14 mouse cellular contexts compared by ENCODE assay signal in the genomic region with DNA sequence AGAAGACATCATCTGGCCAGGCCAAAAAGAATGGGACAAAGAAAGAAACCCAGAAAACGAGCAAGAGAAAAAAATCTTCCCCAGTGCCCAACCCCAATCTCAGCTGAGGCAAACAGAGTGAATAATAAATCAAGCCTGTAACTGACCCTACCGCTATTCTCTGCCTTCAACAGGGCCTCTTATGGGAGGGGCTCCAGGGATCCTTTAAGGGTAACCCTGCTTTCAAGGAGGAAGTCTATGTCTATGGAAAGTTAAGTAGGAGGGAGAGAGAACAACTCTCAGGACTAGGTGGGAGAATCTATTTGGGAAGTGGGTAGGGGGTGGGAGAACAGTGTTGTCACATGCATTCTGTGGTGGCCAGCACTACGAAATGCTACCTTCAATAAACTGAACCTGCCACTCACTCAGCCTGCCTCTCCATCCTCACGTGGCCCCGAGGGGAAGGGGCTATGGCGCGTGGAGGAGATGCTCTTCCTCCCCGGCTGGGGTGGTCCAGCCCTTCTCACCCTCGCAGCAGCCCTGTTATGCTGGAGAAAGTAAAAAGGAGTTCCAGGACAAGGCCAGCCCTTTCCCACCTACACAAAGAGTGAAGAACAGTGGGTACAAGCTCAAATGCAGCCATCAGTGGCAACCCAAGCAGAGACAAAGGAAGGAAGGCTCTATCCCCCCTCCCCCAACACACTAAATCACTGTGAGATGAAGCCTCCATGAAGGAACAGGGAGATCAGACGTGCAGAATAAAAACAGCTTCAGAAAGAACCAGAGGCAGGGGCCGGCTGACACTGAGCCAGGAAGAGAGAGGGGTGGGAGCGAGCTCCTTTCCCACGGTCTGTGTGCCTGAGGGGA. TPM values are rescaled to one million over a fixed set of nuclear protein-coding genes. Genes with fewer than 3 reads are reported as not detected.
DNase-seq lines count a peak whose midpoint lies in the region; ATAC-seq lines count a peak whose summit lies in the region.
"Had no signal": no experiment of that assay in that cellular context is flagged by ENCODE, and none has a peak within 500 bp of the region (broad histone marks: within the 10 kb centered on the region; RNA-seq: fewer than 3 reads in every experiment).

No protein-coding gene starts in this region.

- ATAC-seq in hindbrain, embryonic 16.5 days: peak; percentile 64; the same call in 1 of the 2 replicates
- no peak for ATAC-seq in erythroid progenitor cell, adult 5-6 weeks (replicated peaks; ENCODE audit: low FRiP score, poor library complexity, severe bottlenecking)

- H3K9ac ChIP-seq in hindbrain, embryonic 16.5 days (ENCODE audit: low read depth, low read length): no peak overlapping the region
- H3K9ac ChIP-seq: limb, embryonic 13.5 days had no signal

- no peak overlapping the region for H3K4me2 ChIP-seq in hindbrain, embryonic 16.5 days (ENCODE audit: low read length)
- H3K4me2 ChIP-seq: limb, embryonic 13.5 days had no signal

- H3K36me3 ChIP-seq in hindbrain, embryonic 16.5 days (ENCODE audit: control insufficient read depth, insufficient read depth, low read length): peaks cover 39% of the 10 kb centered on the region

- DNase-seq in embryo, embryonic 10.5 days (ENCODE audit: low spot score): peak; percentile 52
- DNase-seq in embryo, embryonic 10 days (ENCODE audit: low spot score): no peak
- peak; percentile 39 for DNase-seq in embryo, embryonic 9.5 days (ENCODE audit: extremely low spot score)
- DNase-seq in neural tube, embryonic 10.5 days (ENCODE audit: extremely low spot score, low spot score): peak; percentile 48
- DNase-seq in spleen, adult 18-20 months: no peak
- no peak for DNase-seq in T-cell, adult 2 months (ENCODE audit: low spot score)
- DNase-seq: cerebellum, postnatal 36 days; heart, adult 2 months; heart, postnatal 4 days; lung, adult 2 months had no signal

- H3K4me3 ChIP-seq in hindbrain, embryonic 16.5 days (ENCODE audit: low read length): no peak overlapping the region
- H3K4me3 ChIP-seq: heart, adult 2 months; limb, embryonic 13.5 days had no signal

- H3K27me3 ChIP-seq in hindbrain, embryonic 16.5 days (replicated peaks; ENCODE audit: control insufficient read depth, insufficient read depth, low read length): no peaks in the 10 kb centered on the region
- H3K27me3 ChIP-seq: limb, embryonic 13.5 days had no signal

- WGBS in hindbrain, embryonic 16.5 days: 58% methylated on average over 13 of the region's 13 CpGs

- no peaks in the 10 kb centered on the region for H3K4me1 ChIP-seq in hindbrain, embryonic 16.5 days (ENCODE audit: control insufficient read depth, insufficient read depth, low read depth, low read length)
- H3K4me1 ChIP-seq: limb, embryonic 13.5 days had no signal

- no peaks in the 10 kb centered on the region for H3K9me3 ChIP-seq in hindbrain, embryonic 16.5 days (ENCODE audit: control insufficient read depth, low read length)
- H3K9me3 ChIP-seq: limb, embryonic 13.5 days had no signal

- H3K27ac ChIP-seq in hindbrain, embryonic 16.5 days (ENCODE audit: low read depth, low read length): no peak overlapping the region
- H3K27ac ChIP-seq: heart, adult 2 months; limb, embryonic 13.5 days had no signal

RNA-seq across cellular contexts. Expression of gene Proca1, which starts 12.4 kb away (rescaled TPM):
- polyA plus RNA-seq in hindbrain, embryonic 16.5 days (2015; fragmentation: Nextera tagmentation; extraction: Ambion mirVana): 2.3 and 4.0 TPM in 2 replicates
- not detected in 2 replicates for total RNA-seq in erythroid progenitor cell, adult 5-6 weeks (2015; ENCODE audit: low replicate concordance)
- total RNA-seq in erythroid progenitor cell, adult 5-6 weeks (2017; ENCODE audit: low replicate concordance): not detected in 2 replicates

RNA-seq across cellular contexts. Expression of gene Rab34, which starts 17.4 kb away (rescaled TPM):
- polyA plus RNA-seq in hindbrain, embryonic 16.5 days (2015; fragmentation: Nextera tagmentation; extraction: Ambion mirVana): 57.3 and 60.3 TPM in 2 replicates
- total RNA-seq in erythroid progenitor cell, adult 5-6 weeks (2015; ENCODE audit: low replicate concordance): 2.9 TPM in 1 of 2 replicates, not detected in the other
- 2.6 and 7.1 TPM in 2 replicates for total RNA-seq in erythroid progenitor cell, adult 5-6 weeks (2017; ENCODE audit: low replicate concordance)
- total RNA-seq: megakaryocyte, adult 5-6 weeks had no signal

RNA-seq across cellular contexts. Expression of gene Rpl23a, which starts 22.2 kb away (rescaled TPM):
- 662 and 677 TPM in 2 replicates for polyA plus RNA-seq in hindbrain, embryonic 16.5 days (2015; fragmentation: Nextera tagmentation; extraction: Ambion mirVana)
- 1,034 and 1,190 TPM in 2 replicates for total RNA-seq in erythroid progenitor cell, adult 5-6 weeks (2015; ENCODE audit: low replicate concordance)
- total RNA-seq in erythroid progenitor cell, adult 5-6 weeks (2017; ENCODE audit: low replicate concordance): 811 and 1,012 TPM in 2 replicates

RNA-seq across cellular contexts. Expression of gene Tlcd1, which starts 29.1 kb away (rescaled TPM):
- polyA plus RNA-seq in hindbrain, embryonic 16.5 days (2015; fragmentation: Nextera tagmentation; extraction: Ambion mirVana): 19.7 and 20.1 TPM in 2 replicates
- total RNA-seq in erythroid progenitor cell, adult 5-6 weeks (2015; ENCODE audit: low replicate concordance): 174 and 194 TPM in 2 replicates
- total RNA-seq in erythroid progenitor cell, adult 5-6 weeks (2017; ENCODE audit: low replicate concordance): 107 and 197 TPM in 2 replicates

RNA-seq across cellular contexts. Expression of gene Nek8, which starts 29.1 kb away (rescaled TPM):
- 7.1 and 7.7 TPM in 2 replicates for polyA plus RNA-seq in hindbrain, embryonic 16.5 days (2015; fragmentation: Nextera tagmentation; extraction: Ambion mirVana)
- 43.2 and 79.6 TPM in 2 replicates for total RNA-seq in erythroid progenitor cell, adult 5-6 weeks (2015; ENCODE audit: low replicate concordance)
- 35.9 and 76.8 TPM in 2 replicates for total RNA-seq in erythroid progenitor cell, adult 5-6 weeks (2017; ENCODE audit: low replicate concordance)

Comparison
In these comparisons a context has a peak if more than half of its experiments do, and no peak if none do; other contexts are left out.
1. DNase-seq: peak in embryo, embryonic 10.5 days (single experiment), embryo, embryonic 9.5 days (single experiment) and neural tube, embryonic 10.5 days (single experiment); none in embryo, embryonic 10 days (single experiment), spleen, adult 18-20 months (0 of 2) and T-cell, adult 2 months (single experiment).